8 mouse cellular contexts compared by ENCODE assay signal in the genomic region with DNA sequence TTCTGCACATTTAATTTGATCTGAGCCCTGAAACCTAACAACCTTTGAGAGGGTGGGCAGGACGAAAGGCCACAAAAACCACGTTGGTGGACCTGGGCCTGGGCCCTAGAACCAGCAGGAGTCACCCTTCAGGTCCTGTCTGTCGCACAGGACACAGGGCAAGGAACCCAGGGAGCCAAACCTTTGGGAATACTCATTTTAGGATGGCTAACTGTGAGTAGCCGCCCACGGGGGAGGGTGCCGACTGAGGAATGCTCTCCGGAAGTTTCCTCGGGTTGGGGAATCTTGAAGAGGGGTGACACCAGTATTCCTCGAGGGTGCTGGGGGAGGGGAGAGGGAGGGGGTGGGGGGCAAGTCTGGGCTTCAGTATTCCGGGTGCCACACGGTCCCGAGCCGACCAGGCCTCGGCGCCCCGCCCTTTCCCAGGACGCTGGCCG. TPM values are rescaled to one million over a fixed set of nuclear protein-coding genes. Genes with fewer than 3 reads are reported as not detected.
A peak's percentile ranks its signal among the peaks of the same experiment; 100 is the strongest.
DNase-seq lines count a peak whose midpoint lies in the region; ATAC-seq lines count a peak whose summit lies in the region.

No protein-coding gene starts in this region.

- under 1% methylated on average over 17 of the region's 18 CpGs for WGBS in embryonic facial prominence, embryonic 15.5 days
- WGBS in hindbrain, embryonic 11.5 days: under 1% methylated on average over 18 of the region's 18 CpGs
- under 1% methylated on average over 13 of the region's 18 CpGs for WGBS in lung, embryonic 16.5 days

- peak overlapping the region; percentile 89 for H3K4me3 ChIP-seq in embryonic facial prominence, embryonic 15.5 days (replicated peaks)
- peak overlapping the region; percentile 79 for H3K4me3 ChIP-seq in hindbrain, embryonic 11.5 days (ENCODE audit: low read depth, low read length)
- peak overlapping the region; percentile 91 for H3K4me3 ChIP-seq in lung, embryonic 16.5 days (ENCODE audit: low read length)

- H3K27ac ChIP-seq in embryonic facial prominence, embryonic 15.5 days (replicated peaks): peak overlapping the region; percentile 93
- H3K27ac ChIP-seq in hindbrain, embryonic 11.5 days (ENCODE audit: low read depth, low read length): peak overlapping the region; percentile 91
- peak overlapping the region; percentile 94 for H3K27ac ChIP-seq in lung, embryonic 16.5 days (ENCODE audit: low read length)

- peak overlapping the region; percentile 97 for H3K9ac ChIP-seq in embryonic facial prominence, embryonic 15.5 days
- peak overlapping the region; percentile 97 for H3K9ac ChIP-seq in hindbrain, embryonic 11.5 days (ENCODE audit: low read depth, low read length)
- H3K9ac ChIP-seq in lung, embryonic 16.5 days (ENCODE audit: low read length): peak overlapping the region; percentile 99

- H3K4me1 ChIP-seq in embryonic facial prominence, embryonic 15.5 days: peaks cover 35% of the 10 kb centered on the region
- 0 out of 2 replicates have a peak, but pooled peaks cover 2% of the 10 kb centered on the region for H3K4me1 ChIP-seq in hindbrain, embryonic 11.5 days (replicated peaks; ENCODE audit: control insufficient read depth, insufficient read depth, low read length)
- peaks cover 27% of the 10 kb centered on the region for H3K4me1 ChIP-seq in lung, embryonic 16.5 days (replicated peaks; ENCODE audit: control insufficient read depth, insufficient read depth, low read length)

- no peaks in the 10 kb centered on the region for H3K27me3 ChIP-seq in embryonic facial prominence, embryonic 15.5 days
- H3K27me3 ChIP-seq in hindbrain, embryonic 11.5 days (ENCODE audit: control insufficient read depth, insufficient read depth, low read length): 0 out of 2 replicates have a peak, but pooled peaks cover 3% of the 10 kb centered on the region
- no peaks in the 10 kb centered on the region for H3K27me3 ChIP-seq in lung, embryonic 16.5 days (ENCODE audit: control insufficient read depth, insufficient read depth, low read depth, low read length)

- peak; percentile 12 to 17 for DNase-seq in left cerebral cortex, adult 18-20 months (ENCODE audit: low spot score in 2 of 2)
- DNase-seq in left cerebral cortex, adult 11 months (ENCODE audit: low spot score): no peak
- peak; percentile 57 for DNase-seq in MN1 (ENCODE audit: low spot score)
- DNase-seq in hindbrain, embryonic 11.5 days (ENCODE audit: low spot score): no peak
- peak; percentile 10 to 13 for DNase-seq in spleen, postnatal 14 days (ENCODE audit: low spot score in 2 of 2)
- no peak for DNase-seq in cerebellum, postnatal 10 days

- H3K9me3 ChIP-seq in embryonic facial prominence, embryonic 15.5 days (replicated peaks): no peaks in the 10 kb centered on the region
- no peaks in the 10 kb centered on the region for H3K9me3 ChIP-seq in hindbrain, embryonic 11.5 days (ENCODE audit: control insufficient read depth, low read length)
- no peaks in the 10 kb centered on the region for H3K9me3 ChIP-seq in lung, embryonic 16.5 days (ENCODE audit: control insufficient read depth, low read length)

- ATAC-seq in embryonic facial prominence, embryonic 15.5 days (ENCODE audit: insufficient number of reproducible peaks, low FRiP score, low TSS enrichment, low read depth): no peak
- peak; percentile 54; the same call in 1 of the 2 replicates for ATAC-seq in hindbrain, embryonic 11.5 days (ENCODE audit: low FRiP score)
- peak; percentile 44; the same call in 1 of the 2 replicates for ATAC-seq in lung, embryonic 16.5 days (ENCODE audit: low read depth)

- H3K36me3 ChIP-seq in embryonic facial prominence, embryonic 15.5 days: no peaks in the 10 kb centered on the region
- H3K36me3 ChIP-seq in hindbrain, embryonic 11.5 days (ENCODE audit: control insufficient read depth, insufficient read depth, low read length): no peaks in the 10 kb centered on the region
- H3K36me3 ChIP-seq in lung, embryonic 16.5 days (ENCODE audit: control insufficient read depth, insufficient read depth, low read length): no peaks in the 10 kb centered on the region

- peak overlapping the region; percentile 69 for H3K4me2 ChIP-seq in embryonic facial prominence, embryonic 15.5 days (replicated peaks)
- H3K4me2 ChIP-seq in hindbrain, embryonic 11.5 days (replicated peaks; ENCODE audit: low read depth, low read length): peak overlapping the region; percentile 83
- H3K4me2 ChIP-seq in lung, embryonic 16.5 days (ENCODE audit: low read depth, low read length): peak overlapping the region; percentile 57

RNA-seq across cellular contexts. Expression of a gene that starts 0.8 kb away (rescaled TPM):
- total RNA-seq in left cerebral cortex, adult 18-20 months (2021): 10 to 100 TPM; 31.6 to 36.4 TPM
- 6.0 and 6.2 TPM in 2 replicates for polyA plus RNA-seq in embryonic facial prominence, embryonic 15.5 days (2015; fragmentation: Nextera tagmentation; extraction: Ambion mirVana)
- 2.0 and 3.5 TPM in 2 replicates for polyA plus RNA-seq in hindbrain, embryonic 11.5 days (2014; fragmentation: Nextera tagmentation; extraction: Ambion mirVana)
- 4.3 and 5.4 TPM in 2 replicates for polyA plus RNA-seq in lung, embryonic 16.5 days (2015; fragmentation: Nextera tagmentation; extraction: Ambion mirVana)

Comparison
In these comparisons a context has a peak if more than half of its experiments do, and no peak if none do; other contexts are left out.
1. DNase-seq: peak in left cerebral cortex, adult 18-20 months (2 of 2), MN1 (single experiment) and spleen, postnatal 14 days (2 of 2); none in left cerebral cortex, adult 11 months (single experiment), hindbrain, embryonic 11.5 days (single experiment) and cerebellum, postnatal 10 days (0 of 2).
2. Peak in every context shown above with its lines, with median percentiles within 50 percentile points of each other: H3K27ac ChIP-seq, H3K4me2 ChIP-seq, H3K4me3 ChIP-seq and H3K9ac ChIP-seq.